In genomic region chr16:11589782-11590695, GRCm38 (mm10) we compare ENCODE assay signal across 16 mouse cellular contexts.
DNase-seq lines count a peak whose midpoint lies in the region; ATAC-seq and TF ChIP-seq lines count a peak whose summit lies in the region.
"Had no signal": no experiment of that assay in that cellular context is flagged by ENCODE, and none has a peak within 500 bp of the region (broad histone marks: within the 10 kb centered on the region; RNA-seq: fewer than 3 reads in every experiment).

No protein-coding gene starts in this region.

- peak overlapping the region; percentile 64 for H3K27ac ChIP-seq in heart, embryonic 11.5 days (ENCODE audit: low read depth, low read length)
- peak overlapping the region; percentile 12 for H3K27ac ChIP-seq in kidney, adult 2 months (ENCODE audit: insufficient read depth, low read depth, low read length)
- H3K27ac ChIP-seq in liver, embryonic 15.5 days (replicated peaks): peak overlapping the region; percentile 10; the same call in 1 of the 2 replicates
- H3K27ac ChIP-seq: embryonic facial prominence, embryonic 13.5 days; macrophage; neural tube, embryonic 12.5 days had no signal

- H3K9ac ChIP-seq in heart, embryonic 11.5 days (ENCODE audit: low read depth, low read length): no peak overlapping the region
- H3K9ac ChIP-seq in liver, embryonic 15.5 days: no peak overlapping the region
- H3K9ac ChIP-seq: embryonic facial prominence, embryonic 13.5 days; neural tube, embryonic 12.5 days had no signal

- WGBS in heart, embryonic 11.5 days (ENCODE audit: insufficient replicate concordance): 69% methylated on average over 10 of the region's 10 CpGs
- WGBS in kidney, adult 2 months: 72% methylated on average over 10 of the region's 10 CpGs
- 78% methylated on average over 10 of the region's 10 CpGs for WGBS in liver, embryonic 15.5 days (ENCODE audit: insufficient replicate concordance)
- 79% methylated on average over 10 of the region's 10 CpGs for WGBS in lung, adult 2 months

- TF ChIP-seq CTCF in kidney, adult 2 months (conservative IDR thresholded peaks at IDR 0.05; ENCODE audit: insufficient read depth, insufficient read length, low read depth, low read length): no peak
- TF ChIP-seq CTCF in lung, adult 2 months (IDR thresholded peaks at IDR 0.05; ENCODE audit: insufficient read depth, low read length): no peak

- H3K36me3 ChIP-seq in heart, embryonic 11.5 days (ENCODE audit: control insufficient read depth, insufficient read depth, low read length): no peaks in the 10 kb centered on the region
- peaks cover 1% of the 10 kb centered on the region; the same call in 1 of the 2 replicates for H3K36me3 ChIP-seq in kidney, adult 2 months (ENCODE audit: control insufficient read depth, insufficient read depth, low read length)
- no peaks in the 10 kb centered on the region for H3K36me3 ChIP-seq in liver, embryonic 15.5 days (replicated peaks)
- H3K36me3 ChIP-seq: embryonic facial prominence, embryonic 13.5 days; neural tube, embryonic 12.5 days had no signal

- peaks cover 13% of the 10 kb centered on the region for H3K4me1 ChIP-seq in heart, embryonic 11.5 days (ENCODE audit: control insufficient read depth, insufficient read depth, low read length)
- peaks cover 12% of the 10 kb centered on the region; the same call in 1 of the 2 replicates for H3K4me1 ChIP-seq in kidney, adult 2 months (ENCODE audit: control insufficient read depth, insufficient read depth, low read length)
- peaks cover 62% of the 10 kb centered on the region for H3K4me1 ChIP-seq in liver, embryonic 15.5 days (replicated peaks)
- no peaks in the 10 kb centered on the region for H3K4me1 ChIP-seq in lung, adult 2 months (ENCODE audit: control insufficient read depth, insufficient read depth, low read length)
- H3K4me1 ChIP-seq: embryonic facial prominence, embryonic 13.5 days; neural tube, embryonic 12.5 days had no signal

- no peak for ATAC-seq in heart, embryonic 11.5 days (replicated peaks; ENCODE audit: insufficient number of reproducible peaks, low FRiP score, low TSS enrichment)
- no peak for ATAC-seq in liver, embryonic 15.5 days (ENCODE audit: insufficient read depth)

- H3K4me2 ChIP-seq in heart, embryonic 11.5 days: no peak overlapping the region
- H3K4me2 ChIP-seq in liver, embryonic 15.5 days: no peak overlapping the region
- H3K4me2 ChIP-seq: embryonic facial prominence, embryonic 13.5 days; neural tube, embryonic 12.5 days had no signal

- H3K9me3 ChIP-seq in heart, embryonic 11.5 days (replicated peaks; ENCODE audit: control insufficient read depth, low read length): no peaks in the 10 kb centered on the region
- no peaks in the 10 kb centered on the region for H3K9me3 ChIP-seq in liver, embryonic 15.5 days (replicated peaks)
- H3K9me3 ChIP-seq: embryonic facial prominence, embryonic 13.5 days; neural tube, embryonic 12.5 days had no signal

- no peak for TF ChIP-seq POLR2A in kidney, adult 2 months (IDR thresholded peaks at IDR 0.05; ENCODE audit: low read depth, low read length)
- no peak for TF ChIP-seq POLR2A in lung, adult 2 months (IDR thresholded peaks at IDR 0.05; ENCODE audit: borderline replicate concordance, extremely low read depth, low read depth, low read length)

- DNase-seq in heart, postnatal 4 days: no peak
- no peak for DNase-seq in kidney, adult 2 months
- no peak for DNase-seq in kidney, adult 8-10 months
- peak; percentile 18 for DNase-seq in NIH3T3 (ENCODE audit: low read depth)
- no peak for DNase-seq in lung, adult 2 months
- no peak for DNase-seq in ovary, postnatal 10 days (ENCODE audit: low spot score)
- DNase-seq: adrenal gland, adult 8-10 months; cerebellum, adult 2 months; kidney, postnatal 10 days; layer of hippocampus, adult 9-11 months; thymus, adult 2 months had no signal

- H3K27me3 ChIP-seq in heart, embryonic 11.5 days (ENCODE audit: control insufficient read depth, insufficient read depth, low read length): no peaks in the 10 kb centered on the region
- no peaks in the 10 kb centered on the region for H3K27me3 ChIP-seq in kidney, adult 2 months (replicated peaks; ENCODE audit: control insufficient read depth, insufficient read depth, low read length)
- H3K27me3 ChIP-seq in liver, embryonic 15.5 days: no peaks in the 10 kb centered on the region
- H3K27me3 ChIP-seq: embryonic facial prominence, embryonic 13.5 days; neural tube, embryonic 12.5 days had no signal

- H3K4me3 ChIP-seq in heart, embryonic 11.5 days (ENCODE audit: low read depth, low read length): no peak overlapping the region
- no peak overlapping the region for H3K4me3 ChIP-seq in kidney, adult 2 months (ENCODE audit: insufficient read depth, low read depth, low read length)
- no peak overlapping the region for H3K4me3 ChIP-seq in liver, embryonic 15.5 days (replicated peaks)
- no peak overlapping the region for H3K4me3 ChIP-seq in lung, adult 2 months (replicated peaks; ENCODE audit: extremely low read depth, low read depth, low read length)
- H3K4me3 ChIP-seq: embryonic facial prominence, embryonic 13.5 days; neural tube, embryonic 12.5 days had no signal

Comparison
In these comparisons a context has a peak if more than half of its experiments do, and no peak if none do; other contexts are left out.
1. H3K27ac ChIP-seq: peak in every context shown above with its lines; median percentile 64 in heart, embryonic 11.5 days; 12 in kidney, adult 2 months; 10 in liver, embryonic 15.5 days.